Mouse (Mus musculus) forebrain, embryonic 11.5 days (tissue): Measurements from ENCODE around the gene Fxyd7. TPM values are rescaled to one million over a fixed set of nuclear protein-coding genes. Genes with fewer than 3 reads are reported as not detected.

Source experiments
- ATAC-seq: fragments of 200-750 bp; cut with Nextera tagmentation; replicated peaks from 2 replicates; pipeline ENCODE4 v1.8.0; 2017; ENCODE audit warnings: moderate TSS enrichment; ENCODE audit not compliant: low FRiP score
- DNase-seq: peaks from one replicate; pipeline ENCODE4 v3.0.0-alpha.2; 2017; ENCODE audit warnings: low spot score
- H3K27ac ChIP-seq: fragments of 300-500 bp; sonication (generic); 2 replicates; pipeline ENCODE4 v1.5.1; 2014; ENCODE audit warnings: low read depth, low read length
- H3K27me3 ChIP-seq: fragments of 300-500 bp; sonication (generic); 2 replicates; pipeline ENCODE4 v1.6.1; 2014; ENCODE audit warnings: mild to moderate bottlenecking, low read length, mixed read lengths; ENCODE audit not compliant: control insufficient read depth, insufficient read depth
- H3K36me3 ChIP-seq: fragments of 300-500 bp; sonication (generic); 2 replicates; pipeline ENCODE4 v1.6.1; 2014; ENCODE audit warnings: mild to moderate bottlenecking, low read length, moderate library complexity, mixed read lengths; ENCODE audit not compliant: control insufficient read depth, insufficient read depth
- H3K4me1 ChIP-seq: fragments of 300-500 bp; sonication (generic); replicated peaks from 2 replicates; pipeline ENCODE4 v1.6.1; 2014; ENCODE audit warnings: low read length, mixed read lengths; ENCODE audit not compliant: control insufficient read depth, insufficient read depth
- H3K4me2 ChIP-seq: fragments of 300-500 bp; sonication (generic); 2 replicates; pipeline ENCODE4 v1.6.1; 2014; ENCODE audit warnings: low read depth, mild to moderate bottlenecking, low read length, moderate library complexity, mixed read lengths; ENCODE audit not compliant: severe bottlenecking
- H3K4me3 ChIP-seq: fragments of 300-500 bp; sonication (generic); 2 replicates; pipeline ENCODE4 v1.5.1; 2014; ENCODE audit warnings: low read depth, low read length
- H3K9ac ChIP-seq: fragments of 300-500 bp; sonication (generic); 2 replicates; pipeline ENCODE4 v1.6.1; 2014; ENCODE audit warnings: low read length
- H3K9me3 ChIP-seq: fragments of 300-500 bp; sonication (generic); 2 replicates; pipeline ENCODE4 v1.6.1; 2016; ENCODE audit warnings: low read length, mixed read lengths; ENCODE audit not compliant: control insufficient read depth
- WGBS: fragments of 180-500 bp; shearing (Covaris S2); extraction: QIAGEN DNeasy Blood & Tissue Kit; methylation state at CpG from one replicate; pipeline ENCODE4 v1.1.7; 2014; 5-methylcytosine and 5-hydroxymethylcytosine counted together
- polyA plus RNA-seq: library from polyadenylated mRNA; unstranded; fragments of >200 nt; fragmentation: Nextera tagmentation; extraction: Ambion mirVana; gene quantifications from 2 replicates; pipeline ENCODE4 v1.2.1, GENCODE M21; 2014

Fxyd7 gene
- polyA plus RNA-seq, 1 experiment from 2014 or later = 4.1 TPM

GRCm38 (mm10) chr7:31089721-31090120, 38.5 kb upstream of the Fxyd7 start:
- 98% methylated on average over 2 of the region's 2 CpGs for WGBS
- no peak for ATAC-seq
- H3K27ac ChIP-seq = no peak overlapping the region
- 0 out of 2 replicates have a peak, but pooled peaks cover 3% of the 10 kb centered on the region for H3K4me1 ChIP-seq
- no peaks in the 10 kb centered on the region for H3K36me3 ChIP-seq
- no peak overlapping the region for H3K4me3 ChIP-seq
- H3K4me2 ChIP-seq = no peak overlapping the region
- DNase-seq = no peak
- H3K9me3 ChIP-seq = no peaks in the 10 kb centered on the region
- no peak overlapping the region for H3K9ac ChIP-seq
- no peaks in the 10 kb centered on the region for H3K27me3 ChIP-seq

- H3K27me3 ChIP-seq = no peaks in the 10 kb centered on the region
- H3K36me3 ChIP-seq = no peaks in the 10 kb centered on the region
- 60% methylated on average over 3 of the region's 3 CpGs for WGBS
- DNase-seq = no peak
- ATAC-seq = no peak
- 0 out of 2 replicates have a peak, but pooled peaks cover 3% of the 10 kb centered on the region for H3K4me1 ChIP-seq
- no peak overlapping the region for H3K4me3 ChIP-seq
- no peak overlapping the region for H3K9ac ChIP-seq
- no peak overlapping the region for H3K27ac ChIP-seq
- H3K4me2 ChIP-seq = no peak overlapping the region
- H3K9me3 ChIP-seq = no peaks in the 10 kb centered on the region
Measured at GRCm38 (mm10) chr7:31088206-31088605, 36.9 kb upstream of the Fxyd7 start.

GRCm38 (mm10) chr7:31087262-31087661, 36.0 kb upstream of the Fxyd7 start:
- H3K4me1 ChIP-seq = 0 out of 2 replicates have a peak, but pooled peaks cover 3% of the 10 kb centered on the region
- no peak overlapping the region for H3K4me3 ChIP-seq
- 84% methylated on average over 2 of the region's 2 CpGs for WGBS
- no peaks in the 10 kb centered on the region for H3K27me3 ChIP-seq
- no peak overlapping the region for H3K27ac ChIP-seq
- H3K9ac ChIP-seq = no peak overlapping the region
- H3K36me3 ChIP-seq = no peaks in the 10 kb centered on the region
- DNase-seq (no peak), ATAC-seq (no peak)
- H3K4me2 ChIP-seq = no peak overlapping the region
- no peaks in the 10 kb centered on the region for H3K9me3 ChIP-seq

- no peak for ATAC-seq
- H3K27ac ChIP-seq = no peak overlapping the region
- 93% methylated on average over 9 of the region's 9 CpGs for whole genome bisulfite sequencing
Measured at GRCm38 (mm10) chr7:31086175-31086755, 35.0 kb upstream of the Fxyd7 start.

GRCm38 (mm10) chr7:31085171-31085570, 33.9 kb upstream of the Fxyd7 start:
- 24% methylated on average over 3 of the region's 3 CpGs for WGBS

More at GRCm38 (mm10) chr7:31086175-31086755, 35.0 kb upstream of the Fxyd7 start:
- Histone ChIP-seq H3K27me3 (no peaks in the 10 kb centered on the region), H3K4me3 (no peak overlapping the region), H3K9ac (no peak overlapping the region), H3K9me3 (no peaks in the 10 kb centered on the region), H3K4me2 (no peak overlapping the region), H3K36me3 (no peaks in the 10 kb centered on the region), H3K4me1 (0 out of 2 replicates have a peak, but pooled peaks cover 3% of the 10 kb centered on the region)
- DNase-seq = no peak

GRCm38 (mm10) chr7:31084140-31084539, 32.9 kb upstream of the Fxyd7 start:
- Histone ChIP-seq H3K27me3 (no peaks in the 10 kb centered on the region), H3K4me1 (0 out of 2 replicates have a peak, but pooled peaks cover 3% of the 10 kb centered on the region), H3K9me3 (no peaks in the 10 kb centered on the region), H3K4me3 (no peak overlapping the region), H3K9ac (no peak overlapping the region), H3K36me3 (no peaks in the 10 kb centered on the region), H3K4me2 (no peak overlapping the region), H3K27ac (no peak overlapping the region)
- 57% methylated on average over 9 of the region's 9 CpGs for WGBS
- no peak for DNase-seq
- no peak for ATAC-seq

More at GRCm38 (mm10) chr7:31085171-31085570, 33.9 kb upstream of the Fxyd7 start:
- Histone ChIP-seq H3K4me2 (no peak overlapping the region), H3K4me3 (no peak overlapping the region), H3K27ac (no peak overlapping the region), H3K4me1 (0 out of 2 replicates have a peak, but pooled peaks cover 3% of the 10 kb centered on the region), H3K9ac (no peak overlapping the region), H3K9me3 (no peaks in the 10 kb centered on the region), H3K36me3 (no peaks in the 10 kb centered on the region), H3K27me3 (no peaks in the 10 kb centered on the region)
- DNase-seq = no peak
- ATAC-seq = 0 out of 2 replicates have a peak, but pooled peaks have one; percentile 27

- H3K4me1 ChIP-seq = 0 out of 2 replicates have a peak, but pooled peaks cover 3% of the 10 kb centered on the region
- no peak overlapping the region for H3K27ac ChIP-seq
- DNase-seq (no peak), ATAC-seq (no peak)
- no peaks in the 10 kb centered on the region for H3K9me3 ChIP-seq
- H3K4me3 ChIP-seq = no peak overlapping the region
- H3K9ac ChIP-seq = no peak overlapping the region
- no peaks in the 10 kb centered on the region for H3K27me3 ChIP-seq
- no peak overlapping the region for H3K4me2 ChIP-seq
- WGBS = 61% methylated on average over 14 of the region's 14 CpGs
- no peaks in the 10 kb centered on the region for H3K36me3 ChIP-seq
Measured at GRCm38 (mm10) chr7:31082831-31083588, 31.7 kb upstream of the Fxyd7 start.

GRCm38 (mm10) chr7:31082106-31082505, 30.8 kb upstream of the Fxyd7 start:
- Histone ChIP-seq H3K4me3 (no peak overlapping the region), H3K36me3 (no peaks in the 10 kb centered on the region), H3K4me2 (no peak overlapping the region), H3K27me3 (no peaks in the 10 kb centered on the region), H3K9ac (no peak overlapping the region), H3K27ac (no peak overlapping the region), H3K4me1 (0 out of 2 replicates have a peak, but pooled peaks cover 3% of the 10 kb centered on the region), H3K9me3 (no peaks in the 10 kb centered on the region)
- ATAC-seq (no peak), DNase-seq (no peak)
